Mouse (Mus musculus) CD4-positive naive resting alpha-beta T cell, adult 76 days (primary cell): ENCODE results near the gene Gm3336. TPM values are rescaled to one million over a fixed set of nuclear protein-coding genes. Genes with fewer than 3 reads are reported as not detected.

Experiments
- total RNA-seq: library from RNA; stranded (reverse); gene quantifications from one replicate; pipeline ENCODE4 v1.2.4, GENCODE M21; 2023

Gene Gm3336
- total RNA-seq, result not detected

GRCm38 (mm10) chr8:70718297-70718696 is at the start of gene Gm3336:
Gm3336 (plus strand) TSS chr8:70718543.

DNA sequence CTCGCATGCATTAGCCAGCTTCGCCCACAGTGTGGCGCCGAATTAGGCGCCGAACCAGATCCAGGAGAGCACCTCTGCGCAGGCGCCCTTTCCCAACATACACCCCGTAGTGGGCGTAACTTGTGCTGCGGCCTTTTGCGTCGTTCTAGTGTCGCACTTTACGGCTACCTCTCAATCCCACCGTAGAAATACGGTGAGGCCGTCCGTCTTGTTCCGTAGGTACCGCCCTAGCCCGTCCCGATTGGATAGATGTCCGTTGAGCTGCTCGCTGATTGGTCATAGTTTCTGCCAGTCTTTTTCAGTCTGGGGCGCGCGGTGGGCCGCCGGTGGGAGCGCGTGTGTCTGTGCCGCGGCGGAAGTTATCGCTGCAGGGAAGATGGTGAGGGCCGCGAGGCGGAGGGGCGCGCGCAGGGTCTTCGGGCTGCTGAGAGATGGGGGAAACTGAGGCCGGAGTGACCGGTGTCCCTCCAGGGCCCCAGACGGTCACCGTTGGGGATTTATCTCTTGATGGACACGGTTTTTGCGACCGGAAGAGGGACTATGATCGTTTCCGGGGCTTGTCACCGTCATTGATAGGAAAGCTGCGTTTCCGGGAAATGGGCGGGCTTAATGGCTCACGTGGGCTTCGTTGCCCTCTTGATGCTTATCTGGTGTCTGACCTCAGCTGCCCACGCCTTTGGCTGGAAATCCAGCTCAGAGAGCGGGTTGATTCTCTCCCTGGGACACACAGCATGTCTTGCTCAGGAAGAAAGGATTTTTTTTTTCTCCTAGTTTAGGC is 45.1 kb upstream of the Gm3336 start, which contains the start of gene Lsm4:
Gene Lsm4, plus strand, starts transcription at position 170 of the 778 bp plus-strand sequence.

GRCm38 (mm10) chr8:70698310-70699109 is 19.8 kb upstream of the Gm3336 start, which contains the start of gene Jund:
Jund (plus strand) TSS chr8:70698949.

GRCm38 (mm10) chr8:70703287-70703686 is 15.1 kb upstream of the Gm3336 start, which contains the start of gene Iqcn:
Iqcn (plus strand) TSS chr8:70703457.

DNA sequence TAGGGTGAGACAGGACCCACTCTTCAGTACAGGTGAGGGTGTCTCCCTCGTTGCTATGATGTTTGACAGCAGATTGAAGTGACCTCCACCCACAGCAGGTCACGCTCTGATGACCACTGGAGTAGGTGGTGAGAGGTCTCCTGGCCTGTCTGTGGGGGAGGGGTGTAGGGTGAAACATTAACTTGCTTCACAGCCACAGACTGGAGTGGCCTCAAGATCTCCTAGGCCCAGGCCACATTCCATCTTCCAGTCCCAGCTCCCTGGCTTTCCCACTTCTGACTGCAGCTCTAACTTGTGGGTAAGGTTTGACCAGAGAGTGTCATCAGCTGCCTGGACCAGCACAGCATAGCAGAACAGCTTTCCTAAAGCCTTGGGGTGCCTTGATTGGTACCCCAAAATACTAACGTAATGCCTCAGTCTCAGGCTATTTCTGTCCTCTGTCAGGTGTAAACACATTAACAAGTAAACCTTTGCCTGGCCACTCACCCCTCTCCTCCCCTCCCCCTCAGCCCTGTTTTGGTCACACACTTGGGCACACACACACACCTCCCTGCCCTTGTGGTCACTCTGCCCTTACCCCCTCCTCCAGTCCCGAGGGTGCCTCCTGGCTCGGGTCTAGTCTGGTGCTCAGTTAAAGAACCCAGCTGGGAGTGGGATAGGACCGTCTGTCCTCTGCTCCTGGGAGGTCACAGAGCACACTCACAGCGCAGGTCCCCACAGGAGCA is 5.3 kb downstream of the Gm3336 start, which contains the start of gene Pde4c:
Gene Pde4c, plus strand, starts transcription at position 235 of the 725 bp plus-strand sequence.

DNA sequence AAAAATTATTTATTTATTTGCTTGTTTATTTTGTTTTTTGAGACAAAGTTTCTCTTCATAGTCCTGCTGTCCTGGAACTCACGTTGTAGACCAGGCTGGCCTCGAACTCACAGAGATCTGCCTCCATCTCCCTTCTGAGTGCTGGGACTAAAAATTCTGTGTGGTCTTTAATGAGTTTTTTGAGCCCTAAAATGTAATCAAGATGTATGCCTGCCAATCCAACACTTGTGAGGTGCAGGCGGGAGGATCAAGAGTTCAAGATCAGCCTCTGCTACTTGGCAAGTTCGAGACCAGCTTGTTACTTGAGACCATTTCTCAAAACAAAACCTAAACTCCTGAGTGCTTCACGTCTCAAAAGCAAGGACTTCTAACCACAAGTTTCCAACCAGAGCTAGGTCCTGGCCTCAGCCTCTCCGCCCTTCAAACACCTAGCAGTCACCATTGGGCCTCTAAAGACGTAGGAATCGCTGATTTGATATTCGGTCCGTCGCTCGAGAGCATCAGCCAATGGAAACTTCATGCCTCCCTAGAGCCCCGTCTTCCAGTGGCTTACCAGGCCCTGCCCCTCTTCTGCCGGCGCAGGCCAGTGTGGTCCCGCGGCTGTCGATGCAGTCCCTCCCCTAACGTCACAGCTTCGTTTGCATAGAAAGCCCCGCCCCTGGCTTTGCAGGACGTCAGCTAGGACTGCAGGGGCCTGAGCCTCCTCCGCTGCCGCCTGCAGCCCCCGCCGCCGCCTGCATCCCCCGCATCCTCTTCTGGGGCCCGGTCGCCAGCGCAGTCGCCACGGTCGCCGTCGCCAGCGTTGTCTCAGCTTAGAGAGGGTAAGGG is 35.9 kb downstream of the Gm3336 start, which contains the start of gene Rab3a:
Gene Rab3a, plus strand, starts transcription at position 637 of the 828 bp plus-strand sequence.

GRCm38 (mm10) chr8:70760775-70761406 is 42.5 kb downstream of the Gm3336 start, which contains the start of gene Mpv17l2:
Mpv17l2 (minus strand) TSS chr8:70760946.

Other genes starting within 250 kb of the Gm3336 start
- 7.9 TPM for gene Klhl26, start 241.6 kb upstream of the Gm3336 start, total RNA-seq
- not detected for gene Tmem59l, start 231.2 kb upstream of the Gm3336 start, total RNA-seq
- not detected for gene Crlf1, start 225.4 kb upstream of the Gm3336 start, total RNA-seq
- 62.4 TPM for gene Rex1bd, start 211.8 kb upstream of the Gm3336 start, total RNA-seq
- gene Uba52, start 207.7 kb upstream of the Gm3336 start, total RNA-seq, result 3,364 TPM
- gene Fkbp8, start 190.8 kb upstream of the Gm3336 start, total RNA-seq, result 249 TPM
- 60.3 TPM for gene Kxd1, start 190.6 kb upstream of the Gm3336 start, total RNA-seq
- 30.2 TPM for gene Ell, start 179.1 kb upstream of the Gm3336 start, total RNA-seq
- 68.1 TPM for gene Isyna1, start 124.2 kb upstream of the Gm3336 start, total RNA-seq
- gene Ssbp4, start 109.7 kb upstream of the Gm3336 start, total RNA-seq, result 97.8 TPM
- 1.6 TPM for gene Lrrc25, start 102.4 kb upstream of the Gm3336 start, total RNA-seq
- 1.6 TPM for gene Gdf15, start 86.1 kb upstream of the Gm3336 start, total RNA-seq
- gene Pgpep1, start 58.2 kb upstream of the Gm3336 start, total RNA-seq, result 2.8 TPM
- 101 TPM for gene Lsm4, start 45.3 kb upstream of the Gm3336 start, total RNA-seq
- 1,623 TPM for gene Jund, start 19.6 kb upstream of the Gm3336 start, total RNA-seq
- 4.4 TPM for gene Iqcn, start 15.1 kb upstream of the Gm3336 start, total RNA-seq
- gene Pde4c, start 5.2 kb downstream of the Gm3336 start, total RNA-seq, result 0.59 TPM
- gene Rab3a, start 36.1 kb downstream of the Gm3336 start, total RNA-seq, result 6.0 TPM
- 22.7 TPM for gene Mpv17l2, start 42.4 kb downstream of the Gm3336 start, total RNA-seq
- 12.5 TPM for gene Pik3r2, start 58.2 kb downstream of the Gm3336 start, total RNA-seq
- gene Mast3, start 86.5 kb downstream of the Gm3336 start, total RNA-seq, result 143 TPM
- 1.3 TPM for gene Il12rb1, start 89.9 kb downstream of the Gm3336 start, total RNA-seq
- 30.0 TPM for gene Arrdc2, start 121.2 kb downstream of the Gm3336 start, total RNA-seq
- not detected for gene Kcnn1, start 144.7 kb downstream of the Gm3336 start, total RNA-seq
- gene Ccdc124, start 155.4 kb downstream of the Gm3336 start, total RNA-seq, result 29.7 TPM
- gene Slc5a5, start 174.2 kb downstream of the Gm3336 start, total RNA-seq, result not detected
- 4,779 TPM for gene Rpl18a, start 178.9 kb downstream of the Gm3336 start, total RNA-seq
- gene Map1s, start 187.4 kb downstream of the Gm3336 start, total RNA-seq, result 64.3 TPM